Comparison of ENCODE assay signal across 8 mouse cellular contexts in genomic region chr8:94396964-94397657, GRCm38 (mm10). TPM values are rescaled to one million over a fixed set of nuclear protein-coding genes. Genes with fewer than 3 reads are reported as not detected.
A peak's percentile ranks its signal among the peaks of the same experiment; 100 is the strongest.
DNase-seq lines count a peak whose midpoint lies in the region; ATAC-seq and TF ChIP-seq lines count a peak whose summit lies in the region.

No protein-coding gene starts in this region.

- H3K4me1 ChIP-seq in forebrain, embryonic 10.5 days: no peaks in the 10 kb centered on the region
- no peaks in the 10 kb centered on the region for H3K4me1 ChIP-seq in forebrain, embryonic 16.5 days (replicated peaks; ENCODE audit: control insufficient read depth, insufficient read depth, low read length)
- H3K4me1 ChIP-seq in ES-Bruce4 (ENCODE audit: control insufficient read depth, insufficient read depth, low read length): no peaks in the 10 kb centered on the region
- H3K4me1 ChIP-seq in cerebellum, adult 2 months (ENCODE audit: control insufficient read depth, insufficient read depth, low read length): peaks cover 2% of the 10 kb centered on the region; the same call in 1 of the 2 replicates
- H3K4me1 ChIP-seq in liver, embryonic 13.5 days (replicated peaks): 0 out of 2 replicates have a peak, but pooled peaks cover 4% of the 10 kb centered on the region

- peak; percentile 67 for TF ChIP-seq CTCF in ES-Bruce4 (IDR thresholded peaks at IDR 0.05; ENCODE audit: low read depth, low read length)
- TF ChIP-seq CTCF in cerebellum, adult 2 months (IDR thresholded peaks at IDR 0.05; ENCODE audit: borderline replicate concordance, insufficient read depth, low read depth, low read length): peak; percentile 83

- no peak for TF ChIP-seq EP300 in ES-Bruce4 (IDR thresholded peaks at IDR 0.05; ENCODE audit: insufficient read depth, low read depth, low read length)

- intact Hi-C loops in gastrocnemius, postnatal 36 days (cut with DNase I): loop anchor here (2.0 to 5.0 kb wide), 3 partner anchors 54 to 120 kb away; no protein-coding TSS in a partner anchor

- H3K27ac ChIP-seq in forebrain, embryonic 10.5 days: no peak overlapping the region
- no peak overlapping the region for H3K27ac ChIP-seq in forebrain, embryonic 16.5 days (ENCODE audit: low read length)
- H3K27ac ChIP-seq in ES-Bruce4 (ENCODE audit: insufficient read depth, low read length): no peak overlapping the region
- no peak overlapping the region for H3K27ac ChIP-seq in cerebellum, adult 2 months (ENCODE audit: insufficient read depth, low read length)
- no peak overlapping the region for H3K27ac ChIP-seq in liver, embryonic 13.5 days

- H3K4me3 ChIP-seq in forebrain, embryonic 10.5 days: no peak overlapping the region
- H3K4me3 ChIP-seq in forebrain, embryonic 16.5 days (replicated peaks; ENCODE audit: low read length): no peak overlapping the region
- no peak overlapping the region for H3K4me3 ChIP-seq in ES-Bruce4 (ENCODE audit: low read depth, low read length)
- H3K4me3 ChIP-seq in cerebellum, adult 2 months (replicated peaks; ENCODE audit: insufficient read depth, low read depth, low read length): no peak overlapping the region
- H3K4me3 ChIP-seq in liver, embryonic 13.5 days (replicated peaks): no peak overlapping the region

- peak; percentile 23 for DNase-seq in forebrain, embryonic 10.5 days (ENCODE audit: extremely low spot score, low spot score)
- peak; percentile 31 to 38 for DNase-seq in cerebellum, adult 2 months
- peak; percentile 37 to 62 for DNase-seq in gastrocnemius, postnatal 36 days
- DNase-seq in kidney, adult 8-10 months: peak; percentile 56 to 74
- DNase-seq in liver, embryonic 13.5 days: no peak

- peaks cover 47% of the 10 kb centered on the region for H3K36me3 ChIP-seq in forebrain, embryonic 10.5 days (replicated peaks)
- peaks cover 25% of the 10 kb centered on the region for H3K36me3 ChIP-seq in forebrain, embryonic 16.5 days (ENCODE audit: control insufficient read depth, insufficient read depth)
- H3K36me3 ChIP-seq in ES-Bruce4 (ENCODE audit: control insufficient read depth, insufficient read depth, low read length, poor library complexity, severe bottlenecking): peaks cover 33% of the 10 kb centered on the region
- H3K36me3 ChIP-seq in liver, embryonic 13.5 days: peaks cover 68% of the 10 kb centered on the region

- no peak overlapping the region for H3K9ac ChIP-seq in forebrain, embryonic 16.5 days (replicated peaks; ENCODE audit: low read depth, low read length)
- H3K9ac ChIP-seq in ES-Bruce4 (ENCODE audit: low read depth, poor library complexity, severe bottlenecking): no peak overlapping the region
- no peak overlapping the region for H3K9ac ChIP-seq in liver, embryonic 13.5 days

- ATAC-seq in forebrain, embryonic 16.5 days: no peak
- ATAC-seq in liver, embryonic 13.5 days (ENCODE audit: low read depth): peak; percentile 59
- peak; percentile 71 for ATAC-seq in neutrophil, adult 5-6 weeks (ENCODE audit: extremely low read depth, insufficient number of reproducible peaks, low FRiP score, poor library complexity, severe bottlenecking)

- no peak for TF ChIP-seq POLR2A in ES-Bruce4 (IDR thresholded peaks at IDR 0.05; ENCODE audit: insufficient read depth, low read length)
- TF ChIP-seq POLR2A in cerebellum, adult 2 months (IDR thresholded peaks at IDR 0.05; ENCODE audit: borderline replicate concordance, insufficient read depth, low read length): no peak

- 71% methylated on average over 11 of the region's 11 CpGs for WGBS in forebrain, embryonic 10.5 days
- 70% methylated on average over 11 of the region's 11 CpGs for WGBS in forebrain, embryonic 16.5 days
- WGBS in cerebellum, adult 2 months: 49% methylated on average over 11 of the region's 11 CpGs
- WGBS in liver, embryonic 13.5 days (ENCODE audit: insufficient replicate concordance): 61% methylated on average over 11 of the region's 11 CpGs

- H3K27me3 ChIP-seq in forebrain, embryonic 10.5 days (ENCODE audit: poor library complexity, severe bottlenecking): no peaks in the 10 kb centered on the region
- H3K27me3 ChIP-seq in forebrain, embryonic 16.5 days (replicated peaks; ENCODE audit: control insufficient read depth, insufficient read depth, low read length): no peaks in the 10 kb centered on the region
- H3K27me3 ChIP-seq in ES-Bruce4 (ENCODE audit: control insufficient read depth, insufficient read depth, low read length, poor library complexity, severe bottlenecking): no peaks in the 10 kb centered on the region
- H3K27me3 ChIP-seq in cerebellum, adult 2 months (ENCODE audit: control insufficient read depth, insufficient read depth, low read length): no peaks in the 10 kb centered on the region
- no peaks in the 10 kb centered on the region for H3K27me3 ChIP-seq in liver, embryonic 13.5 days

- H3K9me3 ChIP-seq in forebrain, embryonic 10.5 days: no peaks in the 10 kb centered on the region
- H3K9me3 ChIP-seq in forebrain, embryonic 16.5 days (ENCODE audit: control insufficient read depth, low read length): no peaks in the 10 kb centered on the region
- no peaks in the 10 kb centered on the region for H3K9me3 ChIP-seq in ES-Bruce4 (replicated peaks; ENCODE audit: control insufficient read depth, insufficient read depth, low read length, poor library complexity, severe bottlenecking)
- no peaks in the 10 kb centered on the region for H3K9me3 ChIP-seq in liver, embryonic 13.5 days (replicated peaks)

- no peak overlapping the region for H3K4me2 ChIP-seq in forebrain, embryonic 16.5 days (ENCODE audit: low read length)
- H3K4me2 ChIP-seq in liver, embryonic 13.5 days: no peak overlapping the region

RNA-seq across cellular contexts. Expression of gene Herpud1, which starts 10.9 kb away (rescaled TPM):
- polyA plus RNA-seq in forebrain, embryonic 10.5 days (2016; fragmentation: Nextera tagmentation; extraction: Ambion mirVana): 44.9 and 53.0 TPM in 2 replicates
- polyA plus RNA-seq in forebrain, embryonic 16.5 days (2015; fragmentation: Nextera tagmentation; extraction: Ambion mirVana): 68.0 and 78.0 TPM in 2 replicates
- polyA plus RNA-seq in ES-Bruce4 (2011; ENCODE audit: insufficient read depth, insufficient read length, low read depth, missing spikeins): 9.4 and 11.5 TPM in 2 replicates
- 119 and 125 TPM in 2 replicates for polyA plus RNA-seq in cerebellum, adult 2 months (2012; rRNA removed)
- total RNA-seq in gastrocnemius, postnatal 36 days (2021): 100 to 1,000 TPM in 1 of 2 experiments, 10 to 100 TPM in 1; 93.3 to 102 TPM
- polyA plus RNA-seq in liver, embryonic 13.5 days (2015; fragmentation: Nextera tagmentation; extraction: Ambion mirVana): 78.4 and 84.2 TPM in 2 replicates
- 142 and 154 TPM in 2 replicates for total RNA-seq in neutrophil, adult 5-6 weeks (2017)

RNA-seq across cellular contexts. Expression of gene Nlrc5, which starts 37.0 kb away (rescaled TPM):
- 0.12 and 0.25 TPM in 2 replicates for polyA plus RNA-seq in forebrain, embryonic 10.5 days (2016; fragmentation: Nextera tagmentation; extraction: Ambion mirVana)
- polyA plus RNA-seq in forebrain, embryonic 16.5 days (2015; fragmentation: Nextera tagmentation; extraction: Ambion mirVana): 0.28 and 0.47 TPM in 2 replicates
- polyA plus RNA-seq in ES-Bruce4 (2011; ENCODE audit: insufficient read depth, insufficient read length, low read depth, missing spikeins): 0.82 and 2.1 TPM in 2 replicates
- 0.71 and 0.82 TPM in 2 replicates for polyA plus RNA-seq in cerebellum, adult 2 months (2012; rRNA removed)
- total RNA-seq in gastrocnemius, postnatal 36 days (2021): under 1 TPM; 0.38 to 0.57 TPM
- polyA plus RNA-seq in liver, embryonic 13.5 days (2015; fragmentation: Nextera tagmentation; extraction: Ambion mirVana): 0.06 and 0.07 TPM in 2 replicates
- total RNA-seq in neutrophil, adult 5-6 weeks (2017): 64.4 and 66.7 TPM in 2 replicates
